Mouse (Mus musculus) hindbrain, embryonic 13.5 days (tissue): ENCODE measurements around the gene B4galnt1. TPM values are rescaled to one million over a fixed set of nuclear protein-coding genes. Genes with fewer than 3 reads are reported as not detected.

Source experiments
- polyA plus RNA-seq: library from polyadenylated mRNA; unstranded; fragments of >200 nt; fragmentation: Nextera tagmentation; extraction: Ambion mirVana; gene quantifications from 2 replicates; pipeline ENCODE4 v1.2.1, GENCODE M21; 2015

Gene B4galnt1
- polyA plus RNA-seq, 1 experiment from 2014 or later, result 40.6 TPM

Other genes with a start within 250 kb of the B4galnt1 start
- gene Ctdsp2, start 186.5 kb upstream of the B4galnt1 start, polyA plus RNA-seq, result 18.9 and 19.8 TPM in 2 replicates
- 5.5 and 5.9 TPM in 2 replicates for gene Avil, start 164.5 kb upstream of the B4galnt1 start, polyA plus RNA-seq
- gene Tsfm, start 134.4 kb upstream of the B4galnt1 start, polyA plus RNA-seq, result 63.4 and 65.5 TPM in 2 replicates
- gene Mettl1, start 123.8 kb upstream of the B4galnt1 start, polyA plus RNA-seq, result 21.6 and 22.8 TPM in 2 replicates
- 0.12 and 0.28 TPM in 2 replicates for gene Eef1akmt3, start 123.7 kb upstream of the B4galnt1 start, polyA plus RNA-seq
- gene Cyp27b1, start 117.0 kb upstream of the B4galnt1 start, polyA plus RNA-seq, result 0.23 and 0.27 TPM in 2 replicates
- 5.8 and 5.9 TPM in 2 replicates for gene March9, start 105.0 kb upstream of the B4galnt1 start, polyA plus RNA-seq
- 1,183 and 1,237 TPM in 2 replicates for gene Cdk4, start 101.7 kb upstream of the B4galnt1 start, polyA plus RNA-seq
- gene Tspan31, start 95.0 kb upstream of the B4galnt1 start, polyA plus RNA-seq, result 122 and 129 TPM in 2 replicates
- 3.0 and 3.1 TPM in 2 replicates for gene Agap2, start 89.9 kb upstream of the B4galnt1 start, polyA plus RNA-seq
- 144 and 146 TPM in 2 replicates for gene Os9, start 44.1 kb upstream of the B4galnt1 start, polyA plus RNA-seq
- 1.0 and 1.1 TPM in 2 replicates for gene Slc26a10, start 15.4 kb downstream of the B4galnt1 start, polyA plus RNA-seq
- 28.4 and 30.7 TPM in 2 replicates for gene Arhgef25, start 24.9 kb downstream of the B4galnt1 start, polyA plus RNA-seq
- gene Dtx3, start 30.5 kb downstream of the B4galnt1 start, polyA plus RNA-seq, result 211 and 221 TPM in 2 replicates
- gene Pip4k2c, start 46.4 kb downstream of the B4galnt1 start, polyA plus RNA-seq, result 20.0 and 22.1 TPM in 2 replicates
- gene Kif5a, start 98.1 kb downstream of the B4galnt1 start, polyA plus RNA-seq, result 86.3 and 88.5 TPM in 2 replicates
- 308 and 330 TPM in 2 replicates for gene Dctn2, start 101.1 kb downstream of the B4galnt1 start, polyA plus RNA-seq
- 12.1 and 16.5 TPM in 2 replicates for gene Mbd6, start 123.8 kb downstream of the B4galnt1 start, polyA plus RNA-seq
- 116 and 119 TPM in 2 replicates for gene Mars, start 146.6 kb downstream of the B4galnt1 start, polyA plus RNA-seq
- 1.0 and 1.1 TPM in 2 replicates for gene Arhgap9, start 156.7 kb downstream of the B4galnt1 start, polyA plus RNA-seq
- gene Gli1, start 176.7 kb downstream of the B4galnt1 start, polyA plus RNA-seq, result 1.6 and 1.8 TPM in 2 replicates
- not detected in 2 replicates for gene Inhbe, start 189.2 kb downstream of the B4galnt1 start, polyA plus RNA-seq
- gene Inhbc, start 205.2 kb downstream of the B4galnt1 start, polyA plus RNA-seq, result 0.09 TPM in 1 of 2 replicates, not detected in the other
- gene R3hdm2, start 215.1 kb downstream of the B4galnt1 start, polyA plus RNA-seq, result 36.4 and 39.9 TPM in 2 replicates